Mouse (Mus musculus) kidney, embryonic 14.5 days (tissue): ENCODE data around the gene Dpp8. TPM values are rescaled to one million over a fixed set of nuclear protein-coding genes. Genes with fewer than 3 reads are reported as not detected.

Experiments
- ATAC-seq: fragments of 200-750 bp; cut with Nextera tagmentation; 2 replicates; pipeline ENCODE4 v1.8.0; 2017; ENCODE audit warnings: moderate number of reproducible peaks, mild to moderate bottlenecking, moderate TSS enrichment, moderate library complexity; ENCODE audit not compliant: low FRiP score, low TSS enrichment
- H3K27ac ChIP-seq: fragments of 300-500 bp; sonication (generic); 2 replicates; pipeline ENCODE4 v1.5.1; 2014; ENCODE audit warnings: low read depth, mild to moderate bottlenecking, low read length, moderate library complexity, mixed read lengths
- H3K27me3 ChIP-seq: fragments of 300-500 bp; sonication (generic); 2 replicates; pipeline ENCODE4 v1.6.1; 2014; ENCODE audit warnings: mild to moderate bottlenecking, low read length; ENCODE audit not compliant: control insufficient read depth, insufficient read depth
- H3K36me3 ChIP-seq: fragments of 300-500 bp; sonication (generic); 2 replicates; pipeline ENCODE4 v1.6.1; 2014; ENCODE audit warnings: low read length, mixed read lengths; ENCODE audit not compliant: control insufficient read depth, insufficient read depth
- H3K4me1 ChIP-seq: fragments of 300-500 bp; sonication (generic); 2 replicates; pipeline ENCODE4 v1.6.1; 2014; ENCODE audit warnings: low read length, mixed read lengths; ENCODE audit not compliant: control insufficient read depth, insufficient read depth
- H3K4me2 ChIP-seq: fragments of 300-500 bp; sonication (generic); replicated peaks from 2 replicates; pipeline ENCODE4 v1.6.1; 2014; ENCODE audit warnings: low read depth, mild to moderate bottlenecking, low read length
- H3K4me3 ChIP-seq: fragments of 300-500 bp; sonication (generic); 2 replicates; pipeline ENCODE4 v1.5.1; 2014; ENCODE audit warnings: mild to moderate bottlenecking, low read length
- H3K9ac ChIP-seq: fragments of 300-500 bp; sonication (generic); 2 replicates; pipeline ENCODE4 v1.6.1; 2014; ENCODE audit warnings: low read depth, mild to moderate bottlenecking, low read length, moderate library complexity
- H3K9me3 ChIP-seq: fragments of 300-500 bp; sonication (generic); 2 replicates; pipeline ENCODE4 v1.6.1; 2016; ENCODE audit warnings: low read length; ENCODE audit not compliant: control insufficient read depth
- WGBS: fragments of 180-500 bp; shearing (Covaris S2); extraction: QIAGEN DNeasy Blood & Tissue Kit; methylation state at CpG from one replicate; pipeline ENCODE4 v1.1.7; 2014; 5-methylcytosine and 5-hydroxymethylcytosine counted together
- polyA plus RNA-seq: library from polyadenylated mRNA; unstranded; fragments of >200 nt; fragmentation: Nextera tagmentation; extraction: Ambion mirVana; gene quantifications from 2 replicates; pipeline ENCODE4 v1.2.1, GENCODE M21; 2014

The Dpp8 gene
- polyA plus RNA-seq, 1 experiment from 2014 or later, result 29.9 TPM

DNA sequence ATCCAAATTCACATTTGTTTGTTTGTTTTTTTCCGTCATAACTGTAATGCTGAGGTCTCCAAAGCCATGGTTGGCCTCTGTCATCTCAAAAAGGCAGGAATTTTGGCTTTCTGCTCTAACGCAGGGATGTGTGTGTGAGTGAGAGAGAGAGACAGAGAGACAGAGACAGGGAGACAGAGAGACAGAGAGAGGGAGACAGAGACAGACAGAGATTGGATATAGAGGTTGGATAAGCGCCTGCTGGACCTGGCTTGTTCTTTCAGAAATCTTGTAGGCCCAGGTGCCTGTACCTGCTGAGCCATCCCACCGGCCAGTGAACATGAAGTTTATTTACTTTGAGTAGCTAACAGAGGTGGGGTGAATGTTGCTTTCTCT is 333 bp upstream of the Dpp8 start:
- Histone ChIP-seq H3K4me1 (peaks cover 10% of the 10 kb centered on the region), H3K9ac (no peak overlapping the region), H3K4me2 (peak overlapping the region; percentile 90), H3K27me3 (no peaks in the 10 kb centered on the region), H3K27ac (no peak overlapping the region), H3K36me3 (peaks cover 6% of the 10 kb centered on the region; the same call in 1 of the 2 replicates), H3K4me3 (peak overlapping the region; percentile 91), H3K9me3 (no peaks in the 10 kb centered on the region)
- WGBS, result 40% methylated on average over 4 of the region's 4 CpGs
- peak; percentile 9; the same call in 1 of the 2 replicates for ATAC-seq

- Histone ChIP-seq H3K36me3 (peaks cover 44% of the 10 kb centered on the region), H3K27ac (no peak overlapping the region), H3K27me3 (no peaks in the 10 kb centered on the region), H3K4me1 (peaks cover 10% of the 10 kb centered on the region), H3K9me3 (no peaks in the 10 kb centered on the region), H3K4me3 (no peak overlapping the region), H3K9ac (no peak overlapping the region), H3K4me2 (no peak overlapping the region)
- ATAC-seq, result no peak
- WGBS, result 95% methylated on average over 1 of the region's 1 CpGs
Measured at GRCm38 (mm10) chr9:65036456-65036855, 4.2 kb downstream of the Dpp8 start.

GRCm38 (mm10) chr9:65036861-65037260 is 4.6 kb downstream of the Dpp8 start:
- Histone ChIP-seq H3K27ac (no peak overlapping the region), H3K9ac (no peak overlapping the region), H3K4me1 (peaks cover 10% of the 10 kb centered on the region), H3K4me3 (no peak overlapping the region), H3K36me3 (peaks cover 44% of the 10 kb centered on the region), H3K9me3 (no peaks in the 10 kb centered on the region), H3K27me3 (no peaks in the 10 kb centered on the region), H3K4me2 (no peak overlapping the region)
- WGBS, result 96% methylated on average over 8 of the region's 8 CpGs
- no peak for ATAC-seq

- H3K9me3 ChIP-seq, result no peaks in the 10 kb centered on the region
- H3K4me3 ChIP-seq, result no peak overlapping the region
- H3K4me2 ChIP-seq, result no peak overlapping the region
- H3K4me1 ChIP-seq, result no peaks in the 10 kb centered on the region
- peaks cover 70% of the 10 kb centered on the region for H3K36me3 ChIP-seq
- no peak for ATAC-seq
- H3K27ac ChIP-seq, result no peak overlapping the region
- 95% methylated on average over 5 of the region's 5 CpGs for WGBS
- H3K27me3 ChIP-seq, result no peaks in the 10 kb centered on the region
- H3K9ac ChIP-seq, result no peak overlapping the region
Measured at GRCm38 (mm10) chr9:65041430-65041829, 9.2 kb downstream of the Dpp8 start.

- H3K27ac ChIP-seq, result no peak overlapping the region
- ATAC-seq, result no peak
- 87% methylated on average over 1 of the region's 1 CpGs for WGBS
Measured at GRCm38 (mm10) chr9:65046993-65047392, 14.8 kb downstream of the Dpp8 start.

DNA sequence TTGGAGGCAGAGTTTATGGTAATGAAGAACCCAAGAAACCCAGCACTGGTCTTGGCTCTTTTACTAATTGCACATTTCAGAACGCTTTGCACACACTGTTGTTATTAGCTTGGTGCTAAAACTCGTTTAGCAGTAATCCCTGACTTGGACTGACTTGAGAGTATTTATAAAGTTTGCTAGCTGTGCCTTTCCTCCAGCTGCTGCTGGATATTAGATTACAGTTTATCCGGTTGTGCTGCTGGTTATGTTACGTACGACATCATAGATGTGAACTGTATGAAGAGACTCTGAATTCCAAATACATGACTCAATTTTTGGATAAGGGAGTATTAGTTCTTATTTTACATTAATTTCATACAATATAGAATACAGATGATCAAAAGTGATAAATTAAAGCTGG is 17.2 kb downstream of the Dpp8 start:
- H3K27me3 ChIP-seq, result no peaks in the 10 kb centered on the region
- H3K9ac ChIP-seq, result no peak overlapping the region
- no peaks in the 10 kb centered on the region for H3K4me1 ChIP-seq
- H3K4me2 ChIP-seq, result no peak overlapping the region
- no peak for ATAC-seq
- no peak overlapping the region for H3K4me3 ChIP-seq
- 82% methylated on average over 5 of the region's 5 CpGs for WGBS
- H3K9me3 ChIP-seq, result no peaks in the 10 kb centered on the region
- no peak overlapping the region for H3K27ac ChIP-seq
- H3K36me3 ChIP-seq, result peaks cover 82% of the 10 kb centered on the region

More at GRCm38 (mm10) chr9:65046993-65047392, 14.8 kb downstream of the Dpp8 start:
- no peaks in the 10 kb centered on the region for H3K4me1 ChIP-seq
- H3K9me3 ChIP-seq, result no peaks in the 10 kb centered on the region
- H3K27me3 ChIP-seq, result no peaks in the 10 kb centered on the region
- H3K36me3 ChIP-seq, result peaks cover 75% of the 10 kb centered on the region
- no peak overlapping the region for H3K9ac ChIP-seq
- H3K4me3 ChIP-seq, result no peak overlapping the region
- H3K4me2 ChIP-seq, result no peak overlapping the region

DNA sequence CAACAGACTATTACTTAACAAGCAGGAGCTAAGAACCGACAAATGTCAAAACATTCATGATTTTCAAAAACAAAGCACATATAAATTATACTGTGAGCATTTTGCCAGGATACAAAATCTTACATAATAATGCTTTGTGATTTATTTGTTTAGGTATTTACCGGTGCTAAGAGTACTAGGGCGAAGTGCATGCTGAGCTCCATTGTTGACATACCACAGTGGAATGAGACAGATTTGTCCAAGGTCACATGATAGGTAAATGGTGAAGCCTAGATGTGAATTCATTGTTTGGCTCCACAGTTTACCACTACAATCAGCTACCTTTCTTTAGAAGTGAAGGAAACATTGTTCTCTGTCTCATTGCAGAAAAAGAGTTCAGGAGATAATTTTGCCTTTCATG is 18.8 kb downstream of the Dpp8 start:
- H3K36me3 ChIP-seq, result peaks cover 85% of the 10 kb centered on the region
- H3K9ac ChIP-seq, result no peak overlapping the region
- no peaks in the 10 kb centered on the region for H3K27me3 ChIP-seq
- ATAC-seq, result no peak
- H3K9me3 ChIP-seq, result no peaks in the 10 kb centered on the region
- WGBS, result 94% methylated on average over 3 of the region's 3 CpGs
- no peak overlapping the region for H3K27ac ChIP-seq
- no peak overlapping the region for H3K4me3 ChIP-seq
- H3K4me2 ChIP-seq, result no peak overlapping the region
- H3K4me1 ChIP-seq, result no peaks in the 10 kb centered on the region

DNA sequence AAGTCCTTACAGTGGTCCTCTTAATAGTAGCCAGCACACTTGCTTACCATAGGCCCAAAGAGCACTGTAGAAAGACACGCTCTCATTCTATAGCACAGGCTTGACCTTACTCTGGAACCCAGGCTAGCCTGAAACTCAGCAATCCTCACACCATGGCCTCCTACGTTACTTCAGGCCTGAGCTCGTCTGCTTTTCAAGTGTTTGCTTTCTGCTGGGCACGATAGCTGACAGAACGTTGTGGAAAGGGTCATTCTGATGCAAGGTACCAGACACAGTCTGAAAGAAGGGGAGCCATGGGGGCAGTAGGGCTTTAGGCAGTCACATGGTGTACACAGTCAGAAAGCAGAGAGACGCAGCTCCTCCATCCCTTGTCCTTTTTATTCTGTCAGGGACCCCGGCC is 32.0 kb downstream of the Dpp8 start:
- Histone ChIP-seq H3K9me3 (no peaks in the 10 kb centered on the region), H3K27me3 (no peaks in the 10 kb centered on the region), H3K4me2 (no peak overlapping the region), H3K4me1 (no peaks in the 10 kb centered on the region), H3K9ac (no peak overlapping the region), H3K27ac (no peak overlapping the region), H3K36me3 (peaks cover 71% of the 10 kb centered on the region), H3K4me3 (no peak overlapping the region)
- WGBS, result 92% methylated on average over 7 of the region's 7 CpGs
- no peak for ATAC-seq

- WGBS, result 82% methylated on average over 3 of the region's 3 CpGs
- Histone ChIP-seq H3K9me3 (no peaks in the 10 kb centered on the region), H3K9ac (no peak overlapping the region), H3K4me1 (no peaks in the 10 kb centered on the region), H3K27me3 (no peaks in the 10 kb centered on the region), H3K4me3 (no peak overlapping the region), H3K27ac (no peak overlapping the region), H3K4me2 (no peak overlapping the region), H3K36me3 (peaks cover 61% of the 10 kb centered on the region)
- ATAC-seq, result no peak
Measured at GRCm38 (mm10) chr9:65070587-65070986, 38.4 kb downstream of the Dpp8 start.
